Mouse (Mus musculus): ENCODE data around the gene Pgc.

The Pgc gene

DNA sequence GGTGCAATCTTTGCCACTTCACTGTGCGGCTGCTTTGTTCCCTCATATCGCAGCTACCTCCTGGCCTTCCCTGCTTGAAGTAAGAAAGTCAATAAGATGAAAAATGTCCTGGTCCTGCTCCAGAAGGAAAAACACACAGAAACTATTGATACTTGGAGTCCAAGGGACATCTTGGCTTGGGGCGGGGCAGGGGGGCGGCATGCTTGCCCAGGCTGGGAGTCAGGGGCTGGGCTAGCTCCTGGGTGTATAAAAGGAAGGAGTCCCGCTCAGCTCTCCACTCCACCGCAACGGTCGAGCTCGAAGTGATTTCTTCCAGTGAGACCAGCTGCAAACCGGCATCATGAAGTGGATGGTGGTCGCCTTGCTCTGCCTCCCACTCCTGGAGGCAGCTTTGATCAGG lies at the start of gene Pgc:
TSS of gene Pgc (plus strand) at position 277 of the 400 bp plus-strand sequence.
- no peak for DNase-seq (ENCODE audit: low read depth in 1 of 2, low spot score in 2 of 2)

DNA sequence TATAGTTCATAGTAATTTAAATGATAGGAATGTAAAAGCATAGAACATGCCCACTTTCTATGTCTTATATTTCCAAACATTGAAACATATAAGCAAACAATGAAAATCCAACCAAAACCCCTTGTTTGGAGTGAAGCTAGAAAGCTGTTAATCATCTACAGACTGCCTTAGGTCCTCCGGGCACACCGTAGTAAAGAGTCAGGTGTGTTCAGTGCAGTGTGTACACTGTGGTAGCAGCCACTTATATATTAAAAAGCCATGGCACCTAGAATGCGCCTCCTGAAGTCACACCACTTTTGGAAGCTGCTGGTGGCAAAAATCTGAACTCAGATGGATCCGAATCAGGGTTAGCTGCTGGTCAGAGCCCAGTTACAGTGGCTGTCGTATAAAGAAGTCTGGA lies 48.4 kb upstream of the Pgc start:
- DNase-seq (ENCODE audit: low read depth in 1 of 2, low spot score in 2 of 2) = no peak

DNA sequence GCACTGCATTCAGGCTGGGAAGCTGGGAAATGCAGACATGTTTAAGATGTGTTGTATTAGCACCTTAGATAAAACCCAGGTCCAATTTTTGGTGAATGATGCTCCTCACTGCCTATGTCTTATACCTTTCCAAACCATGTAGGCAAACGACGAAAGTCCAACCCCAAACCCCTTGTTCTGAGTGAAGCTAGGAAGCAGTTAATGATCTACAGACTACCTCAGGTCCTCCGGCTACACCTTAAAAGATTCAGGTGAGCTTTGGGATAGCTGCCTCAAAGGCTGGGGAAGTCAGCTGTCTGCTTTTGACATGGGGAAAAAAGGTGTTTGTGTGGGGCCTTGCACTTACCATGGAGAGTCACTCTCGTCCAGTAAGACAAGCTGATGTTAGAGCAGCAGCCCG lies 47.9 kb upstream of the Pgc start:
- DNase-seq (ENCODE audit: low read depth in 1 of 2, low spot score in 2 of 2) = no peak

DNA sequence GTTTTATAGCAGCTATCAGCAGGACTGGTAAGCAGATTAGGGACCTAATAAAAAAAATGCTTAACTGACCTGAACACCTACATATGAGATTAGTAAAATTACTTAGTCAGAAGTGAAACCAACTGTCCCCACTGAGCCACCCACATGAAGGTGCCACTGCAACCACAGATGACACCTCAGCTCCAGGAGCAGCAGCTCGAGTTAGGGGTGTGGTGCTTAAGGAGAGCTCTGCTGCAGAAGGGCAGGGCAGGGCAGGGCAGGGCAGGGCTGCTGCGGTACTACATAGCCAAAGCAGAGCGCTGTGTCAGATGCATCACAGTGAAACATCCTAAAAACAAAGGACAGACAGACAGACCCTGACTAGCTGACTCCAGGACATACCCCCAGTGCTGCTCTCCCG lies 43.8 kb upstream of the Pgc start:
- no peak for DNase-seq (ENCODE audit: low read depth in 1 of 2, low spot score in 2 of 2)

DNA sequence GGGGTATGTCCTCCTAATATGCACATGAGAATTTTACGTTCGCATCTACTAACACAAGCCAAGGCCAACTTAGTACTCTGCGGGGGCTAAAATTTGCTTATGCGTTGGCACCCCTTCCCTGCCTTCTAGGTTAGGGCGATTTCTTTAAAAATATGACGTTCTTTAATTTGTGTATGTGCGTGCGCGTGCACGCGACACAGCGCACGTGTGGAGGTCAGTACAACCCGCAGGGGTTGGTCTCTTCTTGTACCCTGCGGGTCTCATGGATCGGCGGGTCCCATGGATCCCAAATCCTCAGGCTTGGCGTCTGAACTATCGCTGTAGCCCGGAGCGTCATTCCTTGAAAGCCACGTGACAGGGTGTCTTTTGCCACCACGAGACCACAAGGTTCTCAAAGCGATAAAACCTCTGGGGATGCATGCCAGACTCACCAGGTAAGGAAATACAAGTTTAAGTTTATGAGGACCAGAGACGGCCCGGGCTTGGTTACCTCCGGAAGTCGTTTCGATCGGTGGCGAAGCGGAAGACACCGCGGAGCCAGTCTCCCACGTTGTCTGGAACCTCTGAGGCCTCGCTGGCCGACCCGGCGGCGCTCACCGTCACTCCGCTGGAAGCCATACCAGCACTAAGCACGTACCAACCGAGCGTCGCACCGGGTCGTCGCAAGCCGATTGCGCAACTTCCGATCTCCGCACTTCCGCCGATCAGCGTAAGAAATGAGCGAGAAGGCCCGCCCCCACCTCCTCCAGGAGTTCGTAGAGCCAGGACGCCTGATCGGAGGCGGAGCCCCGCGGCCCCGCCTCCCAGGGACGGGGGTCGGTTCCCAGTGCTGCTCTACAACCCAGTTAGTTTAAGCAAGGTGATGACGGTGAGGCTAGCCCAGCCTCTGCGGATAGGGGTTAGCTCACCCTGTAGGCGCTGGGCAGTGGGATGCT lies 39.0 kb upstream of the Pgc start:
- peak; percentile 74 to 85 for DNase-seq (ENCODE audit: low read depth in 1 of 2, low spot score in 2 of 2)

DNA sequence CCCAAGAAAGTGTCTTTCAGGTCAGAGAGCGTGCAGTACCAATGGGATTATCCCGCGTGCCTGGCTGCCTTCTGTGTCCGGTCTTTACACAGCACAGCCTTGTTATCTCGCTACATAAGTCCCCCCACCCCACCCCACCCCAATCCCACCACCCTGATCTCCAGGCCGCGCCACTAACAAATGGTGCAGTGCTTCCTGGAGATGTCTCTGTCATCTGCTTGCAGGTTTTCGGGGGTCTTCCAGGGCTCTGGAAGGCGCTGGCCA lies 38.4 kb upstream of the Pgc start, which contains the start of gene Tomm6:
TSS of gene Tomm6 (minus strand) at position 43 of the 264 bp plus-strand sequence.
- no peak for DNase-seq (ENCODE audit: low read depth in 1 of 2, low spot score in 2 of 2)

DNA sequence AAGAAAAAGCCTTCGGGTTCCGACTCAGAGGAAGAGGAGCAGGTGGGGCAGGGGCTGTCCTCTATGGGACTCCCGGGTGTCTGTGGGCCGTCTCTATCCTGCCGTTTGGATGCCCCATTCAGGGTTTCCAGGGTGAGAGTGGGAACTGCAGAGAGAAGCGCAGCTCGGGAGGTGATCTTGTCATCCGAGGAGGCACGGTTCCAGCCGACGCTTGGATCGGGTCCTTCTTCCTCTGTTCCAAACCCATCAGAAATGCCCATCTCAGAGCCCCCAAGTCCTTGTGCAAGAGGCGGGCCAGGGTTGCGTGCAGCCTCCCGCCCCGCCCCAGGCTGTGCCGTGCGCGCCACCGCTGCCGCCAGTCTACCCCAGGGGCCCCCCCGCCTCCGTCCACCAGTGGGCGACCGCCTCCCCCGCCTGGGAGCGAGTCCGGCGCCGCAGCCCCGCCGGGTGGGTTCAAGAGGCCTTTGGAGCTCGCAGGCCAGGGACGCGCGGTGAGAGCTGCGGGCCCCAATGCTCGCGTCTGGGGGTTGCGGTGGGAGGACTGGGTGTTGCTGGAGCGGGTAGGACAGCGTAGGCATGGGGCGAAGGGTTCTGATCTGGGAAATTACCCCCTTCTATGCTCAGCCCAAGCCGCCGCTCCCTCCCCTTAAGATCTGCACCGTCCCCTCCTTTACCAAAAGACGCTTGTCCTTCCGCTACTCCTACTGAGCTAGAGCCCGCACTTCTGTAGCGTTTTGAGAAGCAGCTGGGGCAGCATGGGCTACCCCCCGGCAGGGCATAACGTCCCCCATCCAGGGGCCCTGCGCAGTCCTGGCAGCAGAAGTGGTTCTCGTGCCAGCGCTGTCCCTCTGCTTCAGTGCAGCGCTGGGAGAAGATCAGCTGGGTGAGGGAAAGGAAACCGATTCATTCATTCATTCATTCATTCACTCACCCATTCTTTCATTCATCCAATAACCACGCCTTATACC lies 37.8 kb upstream of the Pgc start, which contains the start of gene Frs3:
TSS of gene Frs3 (plus strand) at position 423 of the 968 bp plus-strand sequence.
- no peak for DNase-seq (ENCODE audit: low read depth in 1 of 2, low spot score in 2 of 2)

DNA sequence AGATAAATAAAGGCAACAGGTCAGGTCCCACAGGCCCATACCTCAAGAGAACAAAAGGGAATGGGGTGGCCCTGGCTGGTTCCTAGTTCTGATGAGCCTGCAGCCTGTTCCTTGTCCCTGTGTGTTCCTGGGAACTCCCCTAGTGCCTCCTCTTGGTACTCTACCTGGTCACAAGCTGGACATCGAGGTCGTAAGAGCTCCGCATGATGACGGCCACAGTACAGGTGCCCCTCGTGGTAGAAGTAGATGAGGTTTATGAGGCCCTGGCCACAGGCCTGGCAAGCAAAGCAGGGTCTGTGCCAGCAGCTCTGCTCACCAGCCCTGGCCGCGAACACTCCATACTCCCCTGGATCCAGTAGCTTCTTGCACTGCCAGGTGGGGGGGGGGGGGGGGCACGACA lies 36.7 kb upstream of the Pgc start:
- no peak for DNase-seq (ENCODE audit: low read depth in 1 of 2, low spot score in 2 of 2)

DNA sequence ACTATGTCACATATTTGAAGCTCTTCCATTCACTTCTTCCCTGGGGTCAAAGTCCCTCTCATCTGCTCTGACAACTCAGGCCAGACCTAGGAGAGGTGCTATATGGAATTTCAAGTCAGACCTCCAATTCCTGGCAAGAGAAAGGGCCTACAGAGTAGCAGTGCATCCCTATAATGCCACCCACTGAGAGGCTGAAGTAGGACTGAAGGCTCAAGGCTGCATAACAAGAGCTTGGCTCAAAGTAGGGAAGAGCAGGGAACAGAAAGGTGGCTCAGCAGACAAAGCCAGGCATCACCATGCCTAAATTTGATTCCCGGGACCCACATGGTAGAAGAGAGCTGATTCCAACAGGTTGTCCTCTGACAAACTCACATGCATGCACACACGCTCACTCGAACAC lies 35.0 kb upstream of the Pgc start:
- no peak for DNase-seq (ENCODE audit: low read depth in 1 of 2, low spot score in 2 of 2)

DNA sequence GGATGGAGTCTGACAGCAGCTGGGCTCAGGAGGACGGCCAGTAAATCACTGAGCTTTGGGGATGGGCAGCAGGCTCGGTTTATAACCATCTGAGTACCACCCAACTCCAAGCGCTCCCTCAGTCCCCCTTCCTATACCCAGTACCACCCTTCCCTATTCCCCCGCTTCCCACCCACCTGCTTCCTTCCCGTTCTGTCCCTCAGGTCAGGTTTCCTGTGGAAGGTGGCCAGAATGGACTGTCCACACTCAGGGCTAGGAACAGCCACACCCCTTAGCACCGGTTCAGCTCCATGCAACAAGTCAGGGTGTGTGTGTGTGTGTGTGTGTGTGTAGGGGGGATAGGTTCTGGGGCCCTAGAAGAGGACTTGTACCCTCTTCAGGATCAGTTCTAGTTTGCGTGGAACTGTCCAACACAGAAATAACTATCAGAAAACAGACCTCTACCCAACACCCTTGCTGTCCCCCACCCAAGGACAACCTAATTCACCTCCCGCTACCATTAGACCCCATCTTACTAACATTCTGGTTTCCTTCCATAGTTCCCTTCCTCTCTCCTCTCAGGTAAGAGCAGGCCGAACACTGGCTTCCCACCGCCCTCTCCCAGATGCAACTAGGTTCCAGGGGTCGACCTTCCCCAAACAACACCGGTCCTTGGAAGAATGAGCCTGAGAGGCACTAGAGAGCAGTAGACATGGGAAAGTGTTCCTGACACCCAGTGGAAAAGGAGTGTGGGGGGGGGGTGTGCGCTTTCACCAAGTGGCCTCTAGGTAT lies 32.8 kb upstream of the Pgc start:
- no peak for DNase-seq (ENCODE audit: low read depth in 1 of 2, low spot score in 2 of 2)

DNA sequence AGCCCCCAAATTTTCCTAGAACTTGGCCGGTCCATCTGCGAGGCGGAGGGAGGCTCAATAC lies 32.4 kb upstream of the Pgc start, which contains the start of gene Gm21981:
TSS of gene Gm21981 (minus strand) at position 14 of the 61 bp plus-strand sequence.
- DNase-seq (ENCODE audit: low read depth in 1 of 2, low spot score in 2 of 2) = no peak

DNA sequence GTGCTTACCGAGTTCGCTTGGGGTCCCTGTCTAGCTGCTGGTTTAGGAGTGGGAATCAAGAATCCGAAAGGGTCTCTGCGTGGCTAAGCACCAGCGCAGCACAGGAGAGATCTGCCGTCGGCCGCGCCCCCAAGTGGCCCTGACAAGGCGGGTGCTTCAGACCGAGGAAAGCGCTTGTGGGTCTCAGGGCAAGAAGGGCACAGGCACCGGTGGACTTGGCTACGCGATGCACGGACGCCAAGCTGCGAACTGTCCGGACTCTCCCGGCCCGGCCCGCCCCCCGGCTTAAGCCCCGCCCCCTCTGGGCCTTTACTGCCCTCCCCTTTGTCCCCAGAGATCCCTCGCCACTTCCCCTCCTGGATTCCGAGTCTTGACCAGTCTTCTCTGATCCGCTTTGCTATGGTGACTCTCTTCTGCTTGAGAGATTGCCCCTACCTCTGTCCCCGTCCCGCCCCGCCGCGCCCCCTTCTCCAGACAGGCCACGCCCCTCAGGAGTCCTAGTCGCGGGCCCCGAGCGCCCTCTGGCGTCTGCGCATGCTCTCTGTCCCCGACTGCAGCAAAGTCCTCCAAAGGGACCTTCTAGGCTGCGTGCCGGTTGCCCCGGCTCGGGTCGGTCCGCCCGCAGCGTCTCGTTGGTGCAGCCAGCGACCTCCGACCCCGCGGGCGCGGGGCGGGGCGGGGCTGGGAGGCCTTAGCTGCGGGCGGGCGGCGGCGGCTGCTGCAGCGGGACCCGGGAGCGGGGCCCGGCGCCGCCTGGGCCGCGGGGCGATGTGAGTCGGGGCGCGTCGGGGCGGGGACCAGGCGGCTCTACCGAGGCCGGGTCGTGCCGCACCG lies 31.9 kb upstream of the Pgc start, which contains the start of gene Prickle4:
TSS of gene Prickle4 (minus strand) at position 234 of the 834 bp plus-strand sequence.
- DNase-seq (ENCODE audit: low read depth in 1 of 2, low spot score in 2 of 2) = peak; percentile 76 to 92

DNA sequence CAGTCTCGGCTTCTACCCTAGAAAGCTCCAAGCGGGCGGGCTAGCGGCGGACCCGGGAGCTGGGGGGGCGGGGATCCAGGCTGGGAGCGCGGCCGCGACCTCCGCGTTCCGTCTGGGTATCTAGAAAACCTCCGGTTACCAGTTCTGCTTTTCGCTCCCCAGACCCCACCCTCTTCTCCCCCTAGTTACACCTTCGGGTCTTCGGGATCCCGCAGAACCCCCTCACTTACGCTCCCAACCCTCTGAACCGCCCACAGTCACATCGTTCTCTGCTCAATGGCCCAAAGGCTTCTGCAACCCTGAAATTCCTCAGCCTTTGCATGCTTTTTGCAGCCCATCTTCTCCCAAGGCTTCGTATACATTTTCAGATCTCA lies 31.3 kb upstream of the Pgc start:
- no peak for DNase-seq (ENCODE audit: low read depth in 1 of 2, low spot score in 2 of 2)

DNA sequence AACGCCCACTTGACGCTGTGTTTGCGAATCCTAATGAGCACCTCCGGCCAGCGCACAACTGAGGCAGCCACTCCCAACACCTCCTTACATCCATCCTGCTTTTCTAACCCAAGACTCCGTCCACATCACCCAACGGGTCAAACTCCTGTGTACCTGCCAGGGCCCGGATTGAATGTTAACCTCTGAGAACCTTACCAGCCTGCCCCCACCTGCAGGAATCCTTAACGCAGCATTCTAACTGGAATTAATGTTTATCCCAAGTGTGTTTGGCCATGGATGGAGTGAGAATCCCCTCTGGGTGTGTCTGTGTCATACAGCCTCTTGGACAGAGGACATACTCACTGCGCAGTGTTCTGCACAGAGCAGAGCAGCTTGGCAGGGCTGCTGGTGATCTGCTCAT lies 28.5 kb upstream of the Pgc start:
- DNase-seq (ENCODE audit: low read depth in 1 of 2, low spot score in 2 of 2) = no peak

DNA sequence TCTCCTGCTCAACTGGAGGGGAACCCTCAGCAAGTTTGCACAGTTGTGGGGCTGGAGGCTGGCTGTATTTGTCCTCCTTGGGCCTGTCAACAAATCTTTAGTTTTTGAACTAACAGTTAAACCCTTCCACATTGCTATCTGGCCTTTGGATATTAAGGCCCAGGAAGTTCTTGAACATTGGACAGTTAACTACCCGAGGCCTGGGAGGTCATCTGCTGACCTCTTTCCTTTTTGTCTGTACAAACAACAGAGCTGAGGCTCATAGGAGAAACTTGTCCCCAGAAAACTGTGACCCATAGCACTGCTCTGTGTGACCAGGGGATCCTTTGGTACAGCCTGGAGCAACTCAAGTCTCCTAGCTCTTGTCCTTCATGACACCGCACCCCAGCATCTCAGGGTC lies 27.6 kb upstream of the Pgc start:
- DNase-seq (ENCODE audit: low read depth in 1 of 2, low spot score in 2 of 2) = no peak

DNA sequence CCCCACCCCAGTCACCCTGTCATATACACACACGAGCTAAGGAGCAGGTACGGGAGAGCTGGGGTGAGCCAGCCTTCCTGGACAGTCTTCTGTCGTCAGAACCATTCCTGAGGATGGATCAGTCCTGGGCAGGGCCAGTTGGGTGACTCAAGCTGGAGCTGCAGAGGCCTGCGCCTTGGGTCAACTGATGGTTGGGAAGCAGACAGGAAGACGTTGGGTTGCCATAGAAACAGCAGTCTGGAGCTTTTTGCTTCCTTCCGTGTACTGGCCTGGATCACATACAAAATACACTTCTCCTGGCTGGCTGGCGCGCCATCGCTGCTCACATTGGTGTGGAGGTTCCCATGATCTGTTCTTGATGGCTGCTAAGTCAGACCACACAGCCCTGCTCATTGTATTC lies 24.8 kb upstream of the Pgc start:
- DNase-seq (ENCODE audit: low read depth in 1 of 2, low spot score in 2 of 2) = no peak

DNA sequence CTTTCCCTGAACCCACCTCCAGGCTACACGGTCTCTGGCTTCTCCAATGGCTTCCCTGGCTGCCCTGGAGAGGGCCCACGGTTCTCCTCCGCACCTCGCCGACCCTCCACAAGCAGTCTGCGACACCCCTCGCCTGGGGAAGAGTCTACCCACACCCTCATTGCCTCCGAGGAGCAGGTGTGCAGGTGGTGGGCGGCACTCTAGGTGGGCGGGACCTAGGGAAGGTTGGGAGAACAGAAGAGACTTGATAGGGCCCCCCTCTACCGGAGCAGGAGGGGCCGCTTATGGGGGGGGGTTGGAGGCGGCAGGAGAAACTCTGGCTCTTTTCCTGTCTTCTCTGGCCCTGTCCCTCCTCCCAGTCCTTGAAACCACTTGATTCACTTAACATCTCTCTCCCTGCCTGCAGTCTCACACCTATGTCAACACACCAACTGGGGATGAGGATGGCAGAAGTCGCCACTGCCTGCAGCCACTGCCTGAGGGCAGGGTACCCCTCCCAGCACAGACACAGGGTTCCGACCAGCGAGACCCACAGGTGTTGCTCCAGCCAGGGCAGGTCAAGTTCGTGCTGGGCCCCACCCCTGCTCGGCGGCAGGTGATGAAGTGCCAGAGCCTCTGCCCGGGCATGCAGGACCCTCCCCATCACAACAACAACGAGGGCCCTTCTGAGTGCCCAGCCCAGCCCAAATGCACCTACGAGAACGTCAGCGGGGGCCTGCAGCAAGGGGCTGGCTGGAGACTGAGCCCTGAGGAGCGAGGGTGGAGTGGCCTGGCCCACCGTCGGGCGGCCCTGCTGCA lies 23.9 kb upstream of the Pgc start:
- DNase-seq (ENCODE audit: low read depth in 1 of 2, low spot score in 2 of 2) = no peak

DNA sequence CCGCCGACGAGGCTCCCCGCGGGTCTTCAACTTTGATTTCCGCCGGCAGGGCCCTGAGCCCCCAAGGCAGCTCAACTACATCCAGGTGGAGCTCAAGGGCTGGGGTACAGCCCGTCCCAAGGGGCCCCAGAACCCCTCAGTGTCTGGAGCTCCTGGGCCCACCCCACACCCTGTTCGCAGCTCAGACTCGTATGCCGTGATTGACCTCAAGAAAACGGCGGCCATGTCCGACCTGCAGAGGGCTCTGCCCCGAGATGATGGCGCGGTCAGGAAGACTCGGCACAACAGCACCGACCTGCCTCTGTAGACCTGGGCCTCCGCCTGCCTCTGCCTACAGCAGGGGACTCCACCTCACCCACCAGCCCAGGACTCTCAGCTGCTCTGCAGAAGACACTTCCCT lies 23.1 kb upstream of the Pgc start:
- no peak for DNase-seq (ENCODE audit: low read depth in 1 of 2, low spot score in 2 of 2)

DNA sequence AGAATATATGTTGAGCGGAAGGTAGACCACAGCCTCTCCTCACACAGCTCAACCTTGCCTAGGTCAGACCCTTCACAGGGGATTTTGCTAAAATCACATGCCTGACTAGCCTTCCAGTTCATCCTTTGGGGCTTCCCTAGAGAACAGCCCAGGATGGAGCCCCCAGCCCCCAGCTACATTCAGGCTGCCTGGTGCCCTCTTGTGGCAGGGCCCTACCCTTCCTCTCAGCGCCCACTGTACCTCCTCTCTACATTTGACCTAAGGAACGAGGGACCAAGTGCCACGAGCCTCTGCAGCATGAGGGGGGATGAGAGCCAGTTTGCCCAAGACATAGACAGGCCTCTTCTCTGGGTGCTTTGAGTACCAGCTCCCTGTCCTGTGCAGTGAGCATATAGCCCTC lies 21.9 kb upstream of the Pgc start:
- no peak for DNase-seq (ENCODE audit: low read depth in 1 of 2, low spot score in 2 of 2)

DNA sequence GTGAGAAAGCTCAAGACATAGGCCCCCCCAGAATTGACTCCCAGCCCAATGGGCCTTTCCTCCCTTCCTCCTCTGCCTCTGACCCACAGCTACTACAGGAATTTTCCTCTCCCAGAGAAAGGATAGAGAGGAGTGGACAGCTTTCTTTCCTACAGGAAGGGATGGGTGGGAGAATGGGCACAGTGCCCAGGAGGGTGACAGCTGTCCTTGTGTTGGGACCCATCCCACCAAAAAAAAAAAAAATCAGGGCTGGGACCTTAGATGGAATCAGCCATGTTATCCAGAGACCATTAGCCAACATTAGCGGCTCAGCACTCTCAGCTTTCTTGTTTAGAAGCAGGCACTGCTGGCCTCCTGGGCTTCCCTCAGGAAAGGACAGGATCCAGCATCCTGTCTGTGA lies 20.4 kb upstream of the Pgc start:
- no peak for DNase-seq (ENCODE audit: low read depth in 1 of 2, low spot score in 2 of 2)

Data from monocyte, adult 2 months (primary cell).